Mouse (Mus musculus) cortical plate, adult 2 months (tissue): Measurements from ENCODE around the gene D5Ertd579e. TPM values are rescaled to one million over a fixed set of nuclear protein-coding genes. Genes with fewer than 3 reads are reported as not detected.

Experiments
- H3K27ac ChIP-seq: fragments of 200-500 bp; 2 replicates; pipeline ENCODE4 v1.5.1; 2012; ENCODE audit warnings: low read length, control low read depth, inconsistent platforms; ENCODE audit not compliant: insufficient read depth
- H3K4me1 ChIP-seq: fragments of 200-500 bp; 2 replicates; pipeline ENCODE4 v1.6.1; 2011; ENCODE audit warnings: low read length; ENCODE audit not compliant: control insufficient read depth, insufficient read depth
- H3K4me3 ChIP-seq: fragments of 200-500 bp; 2 replicates; pipeline ENCODE4 v1.5.1; 2011; ENCODE audit warnings: mild to moderate bottlenecking, low read length, control low read depth; ENCODE audit not compliant: insufficient read depth
- CTCF ChIP-seq: fragments of 200-500 bp; IDR thresholded peaks from 2 replicates; pipeline ENCODE4 v1.5.1; 2011; ENCODE audit warnings: mild to moderate bottlenecking, control low read depth, low read length; ENCODE audit not compliant: insufficient read depth; ENCODE audit errors: extremely low read depth
- POLR2A ChIP-seq: fragments of 200-500 bp; IDR thresholded peaks from 2 replicates; pipeline ENCODE4 v1.6.1; 2011; ENCODE audit warnings: mild to moderate bottlenecking, low read length, control low read depth; ENCODE audit not compliant: insufficient read depth; ENCODE audit errors: extremely low read depth
- polyA plus RNA-seq: library from polyadenylated mRNA; depleted of rRNA; stranded (reverse); fragments of >200 nt; gene quantifications from 2 replicates; pipeline ENCODE4 v1.2.3, GENCODE M21; 2012

The D5Ertd579e gene
- polyA plus RNA-seq, 1 experiment = 50.8 TPM

DNA sequence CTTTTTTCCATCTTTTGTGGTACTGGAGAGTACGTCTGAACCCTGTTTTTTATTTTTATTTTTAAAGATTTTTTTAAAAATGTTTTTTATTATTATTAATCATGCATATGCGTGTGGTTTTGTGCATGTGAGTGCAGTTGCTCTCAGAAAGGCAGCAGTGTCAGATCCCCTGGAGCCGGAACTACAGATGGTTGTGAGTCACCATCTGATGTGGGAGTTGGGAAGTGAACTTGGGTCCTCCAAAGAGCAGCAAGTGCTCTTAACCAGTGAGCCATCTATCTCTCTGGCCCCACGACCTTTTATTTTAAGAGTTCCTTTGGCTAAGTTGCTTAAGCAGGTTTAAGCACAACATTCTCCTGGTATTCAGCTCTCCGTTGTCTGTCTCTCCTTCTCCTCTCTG is 99.6 kb downstream of the D5Ertd579e start:
- H3K27ac ChIP-seq = no peak overlapping the region
- TF ChIP-seq CTCF (no peak), POLR2A (no peak)
- H3K4me1 ChIP-seq = peaks cover 2% of the 10 kb centered on the region; the same call in 1 of the 2 replicates

DNA sequence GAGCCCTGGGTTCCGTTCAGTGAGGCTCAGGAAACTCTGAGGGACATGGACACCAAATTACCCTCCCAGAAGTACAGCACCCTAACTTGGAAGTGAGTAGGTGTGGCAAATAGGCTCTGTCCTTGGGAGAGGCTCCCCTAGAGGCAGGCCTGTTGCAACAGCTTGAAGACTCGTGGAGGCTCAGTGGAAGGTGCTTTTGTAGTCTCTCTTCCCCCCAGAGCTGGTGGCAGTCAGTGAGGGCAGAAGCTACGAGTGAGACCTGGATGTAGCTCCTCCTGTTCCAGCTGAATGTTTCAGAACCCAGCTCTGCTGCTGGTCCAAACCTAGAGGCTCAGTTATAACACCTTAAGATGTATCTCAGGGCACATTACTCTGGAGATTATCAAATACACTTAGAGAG is 100.7 kb downstream of the D5Ertd579e start:
- TF ChIP-seq POLR2A = no peak
- 0 out of 2 replicates have a peak, but pooled peaks have one; percentile 2 for TF ChIP-seq CTCF
- no peak overlapping the region for H3K4me3 ChIP-seq
- no peak overlapping the region for H3K27ac ChIP-seq
- H3K4me1 ChIP-seq = peaks cover 5% of the 10 kb centered on the region

More for the DNA sequence above, 99.6 kb downstream of the D5Ertd579e start:
- no peak overlapping the region for H3K4me3 ChIP-seq

- Histone ChIP-seq H3K27ac (no peak overlapping the region), H3K4me3 (no peak overlapping the region), H3K4me1 (peaks cover 6% of the 10 kb centered on the region)
- no peak for TF ChIP-seq CTCF
- no peak for TF ChIP-seq POLR2A
Measured at GRCm38 (mm10) chr5:36594344-36594743, 101.5 kb downstream of the D5Ertd579e start.

DNA sequence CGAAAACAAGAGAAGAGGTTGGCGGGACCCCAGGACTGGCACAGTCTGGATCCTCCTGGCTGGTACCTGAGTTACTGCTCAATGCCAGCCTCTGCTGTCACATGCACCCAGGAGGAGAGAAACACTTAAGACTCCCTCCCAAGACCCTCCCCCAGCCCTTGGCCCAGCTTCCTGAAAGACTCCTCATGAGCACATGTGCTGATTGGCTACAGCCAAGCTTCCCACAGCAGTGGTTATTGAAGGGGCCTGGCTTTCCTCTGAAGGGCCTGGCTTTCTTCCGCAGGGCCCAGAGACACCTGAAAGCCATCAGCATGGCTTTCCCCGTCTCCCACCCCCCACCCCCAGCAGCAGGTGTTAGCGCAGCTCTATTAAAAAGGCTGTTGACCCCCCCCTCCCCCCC is 102.6 kb downstream of the D5Ertd579e start, which contains the start of gene Tbc1d14:
TSS of gene Tbc1d14 (minus strand) at position 101 of the 400 bp plus-strand sequence.
- Histone ChIP-seq H3K27ac (no peak within 1 kb of the TSS), H3K4me3 (no peak within 1 kb of the TSS), H3K4me1 (peaks cover 6% of the 10 kb centered on the region)
- no peak for TF ChIP-seq POLR2A
- TF ChIP-seq CTCF = no peak

GRCm38 (mm10) chr5:36590499-36590920 is 105.3 kb downstream of the D5Ertd579e start:
- Histone ChIP-seq H3K27ac (peak overlapping the region; percentile 49; the same call in 1 of the 2 replicates), H3K4me3 (no peak overlapping the region), H3K4me1 (peaks cover 4% of the 10 kb centered on the region)
- no peak for TF ChIP-seq POLR2A
- TF ChIP-seq CTCF = no peak

GRCm38 (mm10) chr5:36584299-36584698 is 111.5 kb downstream of the D5Ertd579e start:
- no peak overlapping the region for H3K27ac ChIP-seq
- TF ChIP-seq POLR2A = no peak
- 0 out of 2 replicates have a peak, but pooled peaks have one; percentile 21 for TF ChIP-seq CTCF
- H3K4me1 ChIP-seq = peaks cover 2% of the 10 kb centered on the region; the same call in 1 of the 2 replicates
- H3K4me3 ChIP-seq = no peak overlapping the region

- TF ChIP-seq CTCF (no peak), POLR2A (peak; percentile 69)
- H3K4me1 ChIP-seq = peaks cover 2% of the 10 kb centered on the region; the same call in 1 of the 2 replicates
- peak overlapping the region; percentile 90 for H3K27ac ChIP-seq
- H3K4me3 ChIP-seq = peak overlapping the region; percentile 78
Measured at GRCm38 (mm10) chr5:36581924-36582642, 113.7 kb downstream of the D5Ertd579e start.

- TF ChIP-seq CTCF = no peak
- TF ChIP-seq POLR2A = no peak
- Histone ChIP-seq H3K27ac (no peak overlapping the region), H3K4me3 (peak overlapping the region; percentile 78), H3K4me1 (peaks cover 3% of the 10 kb centered on the region; the same call in 1 of the 2 replicates)
Measured at GRCm38 (mm10) chr5:36581259-36581923, 114.4 kb downstream of the D5Ertd579e start.

GRCm38 (mm10) chr5:36579967-36580366 is 115.9 kb downstream of the D5Ertd579e start:
- Histone ChIP-seq H3K4me3 (no peak overlapping the region), H3K27ac (no peak overlapping the region), H3K4me1 (peaks cover 8% of the 10 kb centered on the region; the same call in 1 of the 2 replicates)
- no peak for TF ChIP-seq POLR2A
- TF ChIP-seq CTCF = no peak
